Mouse (Mus musculus) thymus, postnatal 36 days (tissue): ENCODE measurements around the gene Cpm.
"Not testable (repeated sequence)": the region's sequence is repeated elsewhere in the genome, so short reads cannot be mapped to it uniquely, and the experiment has no call there.

Source experiments
- DNase-seq, 2 experiments: peaks; one replicate each; pipeline ENCODE4 v3.0.0; 2022; ENCODE audit warnings: mixed read lengths in 2 of 2

Cpm gene

GRCm38 (mm10) chr10:117629169-117629971 lies at the start of gene Cpm:
Gene Cpm, plus strand, starts transcription at chr10:117629500.
- DNase-seq, result peak; percentile 78 to 81

GRCm38 (mm10) chr10:117579771-117580284 lies 49.5 kb upstream of the Cpm start:
- no peak for DNase-seq

DNA sequence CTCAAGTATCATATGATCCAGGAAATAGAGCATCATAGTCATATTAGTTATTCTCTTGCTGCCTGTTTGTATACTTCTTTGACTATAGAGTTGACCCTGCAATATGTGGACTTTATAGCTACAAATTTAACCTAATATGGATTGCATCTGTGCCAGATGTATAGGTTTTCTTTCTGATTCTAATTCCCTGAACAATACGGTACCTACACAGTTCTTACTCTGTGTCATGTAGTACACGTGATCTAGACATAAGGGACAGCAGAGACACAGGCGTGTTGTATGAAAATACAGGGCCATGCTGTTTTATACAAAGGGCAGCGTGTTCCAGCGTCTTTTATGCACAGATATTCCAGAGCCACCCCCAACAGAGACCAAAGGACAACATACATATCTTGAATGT lies 48.9 kb upstream of the Cpm start:
- no peak for DNase-seq

DNA sequence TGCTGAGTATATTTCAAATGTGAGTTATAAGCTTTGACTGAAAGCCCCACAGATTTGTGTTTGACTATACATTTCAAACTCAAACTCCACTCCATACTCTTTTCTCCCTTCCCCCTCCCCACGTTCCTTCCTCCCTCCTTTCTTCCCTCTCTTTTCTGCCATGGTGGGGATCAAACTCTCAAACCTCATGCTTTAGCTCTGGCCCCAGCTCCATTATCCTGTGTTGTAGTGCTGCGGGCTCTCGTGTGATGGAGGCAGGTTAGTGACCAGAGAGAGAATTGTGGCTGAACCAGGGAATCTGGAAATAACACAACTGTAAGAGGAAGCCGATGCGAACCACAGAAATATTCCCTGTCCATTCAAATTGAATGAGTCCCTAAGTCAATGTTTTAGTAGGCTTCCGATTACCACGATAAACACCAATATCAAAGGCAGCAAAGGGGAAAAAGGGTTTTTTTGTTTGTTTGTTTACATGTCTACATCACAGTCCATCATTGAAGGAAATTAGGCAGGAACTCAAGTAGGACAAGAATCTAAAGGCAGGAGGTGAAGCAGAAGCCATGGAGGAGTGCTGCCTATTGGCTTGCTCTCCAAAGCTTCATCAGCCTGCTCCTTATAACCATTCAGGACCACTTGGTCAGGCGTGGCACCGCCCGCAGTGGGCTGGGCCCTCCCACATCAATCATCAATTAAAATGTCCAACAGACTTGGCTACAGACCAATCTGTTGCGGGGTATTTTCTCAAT lies 48.1 kb upstream of the Cpm start:
- DNase-seq, result no peak

DNA sequence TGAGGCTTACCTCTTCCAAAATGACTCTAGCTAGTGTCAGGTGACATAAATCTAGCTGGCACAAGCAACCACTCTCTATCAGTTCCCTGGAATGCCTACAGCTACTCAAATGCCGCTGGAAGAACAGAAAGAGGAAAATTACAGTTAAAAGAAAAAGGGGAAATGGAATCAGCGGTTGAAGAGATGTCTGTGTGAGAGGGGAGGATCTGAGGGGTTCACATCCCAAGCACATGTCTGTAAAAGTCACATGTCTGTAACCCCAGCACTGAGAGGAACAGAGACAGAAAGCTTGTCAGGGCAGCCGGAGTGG lies 47.6 kb upstream of the Cpm start:
- DNase-seq, result no peak

- no peak for DNase-seq
Measured at GRCm38 (mm10) chr10:117583155-117584061, 45.9 kb upstream of the Cpm start.

- DNase-seq, result no peak
Measured at GRCm38 (mm10) chr10:117584102-117584501, 45.2 kb upstream of the Cpm start.

- no peak for DNase-seq
Measured at GRCm38 (mm10) chr10:117584566-117585515, 44.5 kb upstream of the Cpm start.

DNA sequence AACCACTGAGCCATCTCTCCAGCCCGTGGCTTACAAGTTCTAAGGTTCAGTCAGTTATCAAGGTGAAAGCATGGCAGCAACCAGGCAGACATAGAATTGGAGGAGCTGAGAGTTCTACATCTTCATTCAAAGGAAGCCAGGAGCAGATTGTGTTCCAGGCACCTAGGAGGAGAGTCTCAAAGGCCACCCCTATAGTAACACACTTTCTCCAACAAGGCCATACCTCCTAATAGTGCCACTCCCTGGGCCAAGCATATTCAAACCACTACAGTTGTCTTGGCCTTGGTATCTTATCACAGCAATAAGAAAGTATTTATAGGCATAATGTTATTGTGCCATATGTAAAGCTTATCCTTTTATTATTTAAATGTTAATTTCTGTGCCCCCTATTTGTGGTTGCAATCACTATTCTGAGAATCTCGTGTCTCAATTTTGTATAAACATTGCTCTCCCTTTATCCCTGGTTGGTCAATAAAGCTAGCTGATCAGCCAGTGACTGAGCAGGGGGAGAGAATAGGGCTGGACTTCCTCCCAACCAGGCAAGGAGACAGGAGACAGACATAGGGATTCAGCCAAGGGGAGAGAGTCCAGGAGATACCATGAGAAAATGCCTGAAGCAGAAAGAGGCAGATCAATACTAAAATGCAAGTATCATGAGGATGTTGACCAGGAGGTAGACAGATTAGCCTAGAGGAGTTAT lies 43.5 kb upstream of the Cpm start:
- DNase-seq, result no peak

DNA sequence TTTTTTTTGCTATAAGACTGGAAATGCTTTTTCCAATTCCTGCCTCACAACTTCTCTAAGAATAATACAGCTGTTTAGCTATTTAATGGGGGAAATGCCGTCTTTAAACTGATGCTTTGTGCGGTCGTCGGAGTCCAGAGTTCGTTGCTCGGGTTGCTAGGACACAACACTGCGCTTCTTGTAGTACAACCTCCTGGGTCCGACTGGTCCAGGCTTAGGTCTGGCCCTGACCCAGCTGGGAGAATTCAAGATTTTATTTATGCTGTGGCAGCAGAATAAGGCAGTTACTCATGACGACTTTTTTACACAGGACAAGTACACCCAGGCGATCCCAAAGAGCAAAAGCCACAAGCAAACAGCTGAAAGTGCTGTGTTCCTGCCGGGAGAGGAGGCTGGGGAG lies 42.4 kb upstream of the Cpm start:
- no peak for DNase-seq

GRCm38 (mm10) chr10:117587335-117587734 lies 42.0 kb upstream of the Cpm start:
- DNase-seq, result no peak

GRCm38 (mm10) chr10:117588416-117589143 lies 40.7 kb upstream of the Cpm start:
- DNase-seq, result not testable (repeated sequence)

GRCm38 (mm10) chr10:117589144-117589940 lies 40.0 kb upstream of the Cpm start:
- DNase-seq, result no peak

GRCm38 (mm10) chr10:117590331-117591301 lies 38.7 kb upstream of the Cpm start:
- DNase-seq, result no peak

DNA sequence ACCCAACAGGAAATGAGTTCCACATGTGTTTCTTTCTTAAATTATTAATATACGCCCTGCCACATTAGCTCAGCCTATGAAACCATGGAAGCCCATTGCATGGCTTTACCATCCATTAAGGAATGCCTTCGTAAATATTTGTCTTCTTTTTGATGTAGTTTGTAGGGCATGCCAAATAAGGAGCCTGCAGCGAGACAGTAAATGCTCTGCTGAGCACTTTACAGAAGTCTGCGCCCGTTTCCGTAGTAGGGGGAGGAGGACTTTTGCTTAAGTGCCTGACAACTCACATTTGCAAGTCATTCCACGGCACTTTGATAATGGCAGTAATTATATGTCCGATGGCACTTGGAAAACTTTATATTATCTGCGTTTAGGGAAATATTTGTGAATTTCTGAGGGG lies 37.5 kb upstream of the Cpm start:
- no peak for DNase-seq

DNA sequence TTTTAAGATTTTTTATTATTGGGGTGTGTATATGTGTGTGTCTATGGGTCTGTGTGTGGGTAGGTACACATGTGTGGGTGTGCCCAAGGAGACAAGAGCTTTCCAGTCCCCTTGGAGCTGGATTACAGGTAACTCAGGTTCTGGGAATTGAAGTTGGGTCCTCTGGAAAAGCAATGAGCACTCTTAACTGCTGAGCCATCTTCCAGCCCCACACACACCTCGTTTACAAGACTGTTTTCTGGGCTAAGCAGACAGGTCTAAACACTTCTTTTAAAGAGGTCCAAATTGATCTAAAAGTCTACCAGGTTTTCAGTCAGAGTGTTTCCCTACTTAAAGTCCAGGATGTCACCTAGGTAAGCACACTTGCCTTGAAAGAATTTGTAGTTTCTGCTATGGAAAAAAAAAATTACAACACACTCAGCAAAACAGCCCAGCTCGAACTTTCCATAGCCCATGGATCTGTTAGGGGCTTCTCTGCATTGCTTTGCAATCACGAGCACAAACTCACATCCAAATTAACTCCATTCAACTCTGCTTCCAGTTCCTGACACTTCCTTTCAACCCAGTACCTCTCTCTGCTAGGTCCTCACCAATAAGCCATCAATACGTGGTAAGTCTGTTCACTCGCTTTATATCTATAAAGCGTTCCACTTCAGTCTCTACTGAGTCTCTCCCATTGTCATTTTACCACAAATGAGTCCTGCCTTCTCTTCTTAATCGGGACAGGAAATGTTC lies 36.8 kb upstream of the Cpm start:
- DNase-seq, result no peak

GRCm38 (mm10) chr10:117593041-117593570 lies 36.2 kb upstream of the Cpm start:
- no peak for DNase-seq
